Mouse (Mus musculus) ES-E14 (cell line): ENCODE results near the gene Apoh.

Experiments
- CHD2 ChIP-seq: IDR thresholded peaks from 2 replicates; pipeline ENCODE4 v1.6.1; 2014; ENCODE audit warnings: mild to moderate bottlenecking, low read depth, low read length, inconsistent platforms
- HCFC1 ChIP-seq: IDR thresholded peaks from 2 replicates; pipeline ENCODE4 v1.6.1; 2012; ENCODE audit warnings: low read length, inconsistent platforms, borderline replicate concordance; ENCODE audit not compliant: insufficient read depth
- MAFK ChIP-seq: IDR thresholded peaks from 2 replicates; pipeline ENCODE4 v1.6.1; 2014; ENCODE audit warnings: mild to moderate bottlenecking, low read depth, low read length, inconsistent platforms; ENCODE audit not compliant: insufficient read depth
- ZC3H11A ChIP-seq: IDR thresholded peaks from 2 replicates; pipeline ENCODE4 v1.6.1; 2012; ENCODE audit warnings: low read depth, mild to moderate bottlenecking, inconsistent platforms, low read length, borderline replicate concordance
- ZNF384 ChIP-seq: IDR thresholded peaks from 2 replicates; pipeline ENCODE4 v1.6.1; 2012; ENCODE audit warnings: low read depth, low read length, inconsistent platforms

GRCm38 (mm10) chr11:108419242-108419641 lies 76.1 kb downstream of the Apoh start:
- TF ChIP-seq HCFC1 (no peak), ZNF384 (no peak), ZC3H11A (no peak), CHD2 (no peak), MAFK (no peak)
